Mouse (Mus musculus) embryonic fibroblast, embryonic 13.5 days (primary cell): ENCODE results near the gene 2210407C18Rik.

Experiments used
- CTCF ChIP-seq: IDR thresholded peaks from 2 replicates; pipeline ENCODE4 v1.5.1; 2011; ENCODE audit warnings: mild to moderate bottlenecking, control low read depth, low read length, moderate library complexity, borderline replicate concordance; ENCODE audit not compliant: insufficient read depth
- POLR2A ChIP-seq: IDR thresholded peaks from 2 replicates; pipeline ENCODE4 v1.6.1; 2011; ENCODE audit warnings: low read depth, mild to moderate bottlenecking, control low read depth, low read length, moderate library complexity

DNA sequence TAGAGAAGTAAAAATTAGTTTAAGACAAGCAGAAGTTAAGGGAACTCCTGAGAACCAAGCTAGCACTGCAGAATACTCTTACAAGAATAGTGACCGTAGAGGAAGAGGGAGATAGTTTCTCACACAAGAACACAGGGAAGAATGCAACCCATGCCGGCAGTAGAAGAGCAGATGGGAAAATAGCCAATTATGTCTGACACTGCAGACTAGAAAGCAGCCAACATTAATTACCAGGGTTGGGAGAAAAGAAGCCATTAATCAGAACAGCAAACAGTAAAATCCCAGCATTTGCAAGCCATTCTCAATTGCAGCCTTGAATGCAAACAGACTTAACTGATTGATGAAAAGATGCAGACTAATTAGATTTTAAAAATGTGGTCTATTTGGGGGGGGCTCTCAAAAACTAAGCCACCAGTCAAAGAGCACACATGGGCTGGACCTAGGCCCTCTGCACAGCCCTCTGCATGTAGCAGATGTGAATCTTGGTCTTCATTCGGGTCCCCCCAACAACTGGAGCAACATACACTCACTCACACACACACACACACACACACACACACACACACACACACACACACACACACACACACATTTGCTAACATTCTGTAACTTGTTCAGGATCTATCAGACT, 27.1 kb downstream of the 2210407C18Rik start:
- no peak for TF ChIP-seq POLR2A
- no peak for TF ChIP-seq CTCF
